Mouse (Mus musculus) testis, adult 2 months (tissue): ENCODE data around the gene Klrb1a.

ENCODE experiments used
- CTCF ChIP-seq: fragments of 200-500 bp; IDR thresholded peaks from 2 replicates; pipeline ENCODE4 v1.5.1; 2012; ENCODE audit warnings: low read depth, mild to moderate bottlenecking, inconsistent platforms, low read length, moderate library complexity; ENCODE audit not compliant: control insufficient read depth, insufficient read depth, insufficient replicate concordance
- POLR2A ChIP-seq: fragments of 200-500 bp; IDR thresholded peaks from 2 replicates; pipeline ENCODE4 v1.6.1; 2012; ENCODE audit warnings: low read depth, mild to moderate bottlenecking, inconsistent platforms, low read length, moderate library complexity; ENCODE audit not compliant: control insufficient read depth

DNA sequence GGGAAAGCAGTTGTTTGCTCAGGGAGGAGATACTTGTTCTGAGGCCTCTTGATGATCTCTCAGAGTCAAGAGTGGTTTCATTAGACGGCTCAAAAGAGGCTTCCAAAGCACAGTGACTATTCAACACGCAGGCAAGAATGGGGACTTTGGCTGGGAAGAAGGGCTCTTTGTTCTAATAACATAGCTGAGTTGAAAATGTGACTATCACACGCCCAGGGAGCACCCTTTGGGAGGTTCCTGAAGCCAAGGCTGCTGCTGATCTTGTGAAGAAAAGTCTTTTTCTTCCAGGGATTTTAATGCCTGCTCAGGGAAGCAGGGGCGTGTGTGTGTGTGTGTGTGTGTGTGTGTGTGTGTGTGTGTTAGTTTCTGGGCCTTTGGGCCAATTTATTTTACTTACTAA lies 33.9 kb downstream of the Klrb1a start:
- TF ChIP-seq CTCF (no peak), POLR2A (no peak)
